Mouse (Mus musculus): ENCODE measurements around the gene Efna4. TPM values are rescaled to one million over a fixed set of nuclear protein-coding genes. Genes with fewer than 3 reads are reported as not detected.

The Efna4 gene
- polyA plus RNA-seq, 1 experiment: 1.1 TPM

DNA sequence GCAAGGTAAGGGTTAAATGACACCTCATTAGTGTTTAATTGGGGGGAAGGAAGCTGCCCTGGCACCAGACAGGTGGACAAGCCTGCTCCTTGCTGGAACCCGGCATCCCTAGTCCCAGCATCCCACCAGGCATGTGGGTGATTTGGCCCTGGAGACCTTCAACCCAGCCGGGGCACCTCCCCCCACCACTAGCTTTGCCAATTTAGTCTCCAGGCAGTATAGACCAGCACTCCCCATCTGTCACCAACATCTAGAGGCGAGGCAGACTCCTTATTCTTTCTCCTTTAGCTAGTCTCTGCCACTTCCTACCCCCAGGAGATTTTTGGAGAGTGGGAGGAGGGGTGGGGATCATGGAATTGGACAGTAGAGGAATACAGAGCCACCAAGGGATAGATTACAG is 7.5 kb downstream of the Efna4 start:
- H3K4me1 ChIP-seq (ENCODE audit: control insufficient read depth, insufficient read depth, low read length): peaks cover 25% of the 10 kb centered on the region
- TF ChIP-seq POLR2A (IDR thresholded peaks at IDR 0.05; ENCODE audit: control insufficient read depth, low read depth, low read length): no peak
- TF ChIP-seq CTCF (IDR thresholded peaks at IDR 0.05; ENCODE audit: control insufficient read depth, insufficient read depth, insufficient replicate concordance, low read depth, low read length): no peak
- no peaks in the 10 kb centered on the region for H3K36me3 ChIP-seq (ENCODE audit: control insufficient read depth, insufficient read depth, low read length)
- H3K27ac ChIP-seq (ENCODE audit: control insufficient read depth, insufficient read depth, low read depth, low read length): no peak overlapping the region
- peak overlapping the region; percentile 31; the same call in 1 of the 2 replicates for H3K4me3 ChIP-seq (ENCODE audit: control insufficient read depth, low read depth, low read length)
- no peaks in the 10 kb centered on the region for H3K27me3 ChIP-seq (ENCODE audit: control insufficient read depth, insufficient read depth, low read length)

DNA sequence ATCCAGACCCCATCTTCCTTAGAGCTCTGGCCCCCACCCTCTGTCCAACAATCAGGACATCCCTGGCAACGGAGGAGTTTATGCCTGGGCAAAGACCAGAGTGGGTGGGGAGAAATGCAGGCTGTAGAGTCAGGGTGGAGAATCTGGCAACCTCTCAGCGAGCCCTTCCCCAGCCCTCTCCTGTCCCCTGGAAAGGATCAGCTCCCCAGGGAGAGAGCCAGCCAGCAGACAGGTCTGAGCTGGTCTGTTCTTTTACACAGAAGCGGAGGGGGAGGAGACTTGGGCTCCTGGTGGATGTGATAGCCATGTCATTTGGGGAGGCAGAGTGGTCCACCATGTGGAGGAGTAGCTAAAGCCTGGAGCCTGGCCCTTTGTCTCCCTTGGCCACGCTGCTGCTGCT is 9.2 kb downstream of the Efna4 start:
- Histone ChIP-seq H3K27ac (ENCODE audit: control insufficient read depth, insufficient read depth, low read depth, low read length) (no peak overlapping the region), H3K4me1 (ENCODE audit: control insufficient read depth, insufficient read depth, low read length) (peaks cover 25% of the 10 kb centered on the region), H3K27me3 (ENCODE audit: control insufficient read depth, insufficient read depth, low read length) (no peaks in the 10 kb centered on the region), H3K4me3 (ENCODE audit: control insufficient read depth, low read depth, low read length) (no peak overlapping the region), H3K36me3 (ENCODE audit: control insufficient read depth, insufficient read depth, low read length) (no peaks in the 10 kb centered on the region)
- TF ChIP-seq CTCF (IDR thresholded peaks at IDR 0.05; ENCODE audit: control insufficient read depth, insufficient read depth, insufficient replicate concordance, low read depth, low read length): no peak
- no peak for TF ChIP-seq POLR2A (IDR thresholded peaks at IDR 0.05; ENCODE audit: control insufficient read depth, low read depth, low read length)

DNA sequence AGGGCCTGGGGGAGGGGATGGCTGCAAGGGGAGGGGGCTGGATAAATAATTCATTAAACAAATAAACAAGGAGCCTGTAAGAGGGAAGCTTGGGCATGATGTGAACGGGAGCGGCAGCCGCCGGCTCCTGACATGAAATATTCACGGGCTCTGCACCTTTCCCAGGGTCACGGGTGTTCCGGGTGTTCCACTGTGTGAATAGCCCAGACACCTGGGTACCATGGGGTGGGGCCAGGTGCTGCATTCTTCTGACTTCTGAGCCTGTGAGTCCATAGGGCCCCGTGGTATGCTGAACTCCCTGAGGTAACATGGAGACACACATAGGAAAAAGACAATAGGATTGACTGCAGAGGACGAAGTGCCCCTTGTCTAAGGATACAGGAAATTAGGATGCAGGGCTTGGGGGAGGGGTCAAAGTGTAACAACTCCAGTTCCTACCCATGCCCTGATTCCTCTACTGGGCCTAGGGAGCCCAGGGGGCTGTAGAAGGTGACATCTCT is 10.4 kb downstream of the Efna4 start:
- H3K36me3 ChIP-seq (ENCODE audit: control insufficient read depth, insufficient read depth, low read length): no peaks in the 10 kb centered on the region
- TF ChIP-seq CTCF (IDR thresholded peaks at IDR 0.05; ENCODE audit: control insufficient read depth, insufficient read depth, insufficient replicate concordance, low read depth, low read length) (no peak), POLR2A (IDR thresholded peaks at IDR 0.05; ENCODE audit: control insufficient read depth, low read depth, low read length) (no peak)
- no peak overlapping the region for H3K4me3 ChIP-seq (ENCODE audit: control insufficient read depth, low read depth, low read length)
- peaks cover 2% of the 10 kb centered on the region for H3K27me3 ChIP-seq (ENCODE audit: control insufficient read depth, insufficient read depth, low read length)
- H3K4me1 ChIP-seq (ENCODE audit: control insufficient read depth, insufficient read depth, low read length): peaks cover 24% of the 10 kb centered on the region
- no peak overlapping the region for H3K27ac ChIP-seq (ENCODE audit: control insufficient read depth, insufficient read depth, low read depth, low read length)

DNA sequence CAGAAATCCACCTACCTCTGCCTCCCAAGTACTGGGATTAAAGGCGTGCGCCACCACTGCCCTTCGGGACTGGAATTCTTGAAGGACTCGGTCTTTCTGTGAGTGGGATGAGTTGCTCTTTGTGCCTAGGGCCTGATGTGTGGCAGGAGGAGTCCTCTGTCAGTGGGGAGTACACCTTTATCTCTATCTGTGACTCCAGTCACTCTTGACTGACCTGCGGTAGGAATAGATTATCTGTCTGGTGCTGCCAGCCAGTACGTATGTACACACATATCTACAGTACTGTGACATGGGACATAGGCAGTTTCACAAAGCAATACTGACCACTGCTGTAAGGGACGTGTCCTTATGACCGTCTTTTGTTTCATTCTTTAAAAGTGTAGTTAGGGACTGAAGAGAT is 11.9 kb downstream of the Efna4 start:
- TF ChIP-seq POLR2A (IDR thresholded peaks at IDR 0.05; ENCODE audit: control insufficient read depth, low read depth, low read length) (no peak), CTCF (IDR thresholded peaks at IDR 0.05; ENCODE audit: control insufficient read depth, insufficient read depth, insufficient replicate concordance, low read depth, low read length) (no peak)
- peaks cover 24% of the 10 kb centered on the region for H3K4me1 ChIP-seq (ENCODE audit: control insufficient read depth, insufficient read depth, low read length)

DNA sequence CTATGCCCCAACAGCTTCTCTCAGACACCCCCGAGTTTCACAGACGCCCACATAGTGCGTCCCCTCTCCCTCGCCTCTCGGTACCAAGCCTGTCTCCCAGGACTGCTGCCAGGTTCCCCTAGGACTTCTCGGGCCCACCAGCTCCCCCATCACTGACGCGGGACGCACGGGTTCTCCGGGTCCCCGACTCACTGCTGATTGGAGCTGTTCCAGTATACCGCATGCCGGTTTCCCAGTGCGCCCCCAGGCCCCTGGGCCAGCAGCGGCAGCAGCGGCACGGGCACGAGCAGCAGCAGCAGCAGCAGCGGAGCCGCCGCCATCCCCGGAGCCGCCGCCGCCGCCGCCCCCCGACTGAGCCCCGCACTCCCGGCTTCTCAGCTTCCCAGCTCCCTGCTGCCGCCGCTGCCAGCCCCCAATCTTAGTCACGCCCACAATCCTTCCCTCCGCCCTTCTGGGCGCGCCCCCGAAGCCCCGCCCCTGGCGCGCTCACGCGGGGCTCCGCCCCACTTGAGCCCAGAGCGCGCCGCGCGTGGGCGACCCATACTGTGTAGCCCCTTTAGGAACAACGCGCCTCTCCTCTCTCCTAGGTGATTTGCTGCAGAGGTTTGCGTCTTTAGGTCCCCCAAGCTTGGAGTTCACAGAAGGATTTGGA is 15.2 kb downstream of the Efna4 start, which contains the start of gene Efna3:
Gene Efna3, minus strand, starts transcription at position 452 of the 652 bp plus-strand sequence.
- no peak within 1 kb of the TSS for H3K27ac ChIP-seq (ENCODE audit: control insufficient read depth, insufficient read depth, low read depth, low read length)
- no peaks in the 10 kb centered on the region for H3K36me3 ChIP-seq (ENCODE audit: control insufficient read depth, insufficient read depth, low read length)
- peaks cover 2% of the 10 kb centered on the region for H3K27me3 ChIP-seq (ENCODE audit: control insufficient read depth, insufficient read depth, low read length)
- peaks cover 49% of the 10 kb centered on the region for H3K4me1 ChIP-seq (ENCODE audit: control insufficient read depth, insufficient read depth, low read length)
- TF ChIP-seq POLR2A (IDR thresholded peaks at IDR 0.05; ENCODE audit: control insufficient read depth, low read depth, low read length): no peak
- TF ChIP-seq CTCF (IDR thresholded peaks at IDR 0.05; ENCODE audit: control insufficient read depth, insufficient read depth, insufficient replicate concordance, low read depth, low read length): no peak
- H3K4me3 ChIP-seq (ENCODE audit: control insufficient read depth, low read depth, low read length): peak within 1 kb of the TSS; percentile 76

More for the DNA sequence above, 11.9 kb downstream of the Efna4 start:
- H3K27ac ChIP-seq (ENCODE audit: control insufficient read depth, insufficient read depth, low read depth, low read length): no peak overlapping the region
- no peaks in the 10 kb centered on the region for H3K36me3 ChIP-seq (ENCODE audit: control insufficient read depth, insufficient read depth, low read length)
- peaks cover 2% of the 10 kb centered on the region for H3K27me3 ChIP-seq (ENCODE audit: control insufficient read depth, insufficient read depth, low read length)
- H3K4me3 ChIP-seq (ENCODE audit: control insufficient read depth, low read depth, low read length): no peak overlapping the region

DNA sequence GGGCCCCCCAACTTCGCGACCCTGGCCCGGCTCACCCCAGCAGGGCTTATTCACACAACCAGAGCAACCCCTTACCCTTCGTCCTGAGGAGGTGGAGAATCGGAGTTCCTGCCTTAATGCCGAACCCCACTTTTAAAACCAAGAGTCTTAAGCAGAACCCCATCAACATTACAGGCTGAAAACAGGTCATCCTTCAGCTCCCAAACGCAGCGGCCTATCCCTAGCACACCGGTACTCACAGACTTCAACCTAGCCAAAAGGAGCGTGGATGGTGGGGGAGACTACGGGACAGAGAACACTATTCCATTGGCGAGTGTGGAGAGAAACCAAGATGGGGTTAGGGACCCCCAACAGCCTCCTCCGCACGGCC is 15.7 kb downstream of the Efna4 start:
- Histone ChIP-seq H3K4me1 (ENCODE audit: control insufficient read depth, insufficient read depth, low read length) (peaks cover 54% of the 10 kb centered on the region), H3K27me3 (ENCODE audit: control insufficient read depth, insufficient read depth, low read length) (peaks cover 2% of the 10 kb centered on the region)

DNA sequence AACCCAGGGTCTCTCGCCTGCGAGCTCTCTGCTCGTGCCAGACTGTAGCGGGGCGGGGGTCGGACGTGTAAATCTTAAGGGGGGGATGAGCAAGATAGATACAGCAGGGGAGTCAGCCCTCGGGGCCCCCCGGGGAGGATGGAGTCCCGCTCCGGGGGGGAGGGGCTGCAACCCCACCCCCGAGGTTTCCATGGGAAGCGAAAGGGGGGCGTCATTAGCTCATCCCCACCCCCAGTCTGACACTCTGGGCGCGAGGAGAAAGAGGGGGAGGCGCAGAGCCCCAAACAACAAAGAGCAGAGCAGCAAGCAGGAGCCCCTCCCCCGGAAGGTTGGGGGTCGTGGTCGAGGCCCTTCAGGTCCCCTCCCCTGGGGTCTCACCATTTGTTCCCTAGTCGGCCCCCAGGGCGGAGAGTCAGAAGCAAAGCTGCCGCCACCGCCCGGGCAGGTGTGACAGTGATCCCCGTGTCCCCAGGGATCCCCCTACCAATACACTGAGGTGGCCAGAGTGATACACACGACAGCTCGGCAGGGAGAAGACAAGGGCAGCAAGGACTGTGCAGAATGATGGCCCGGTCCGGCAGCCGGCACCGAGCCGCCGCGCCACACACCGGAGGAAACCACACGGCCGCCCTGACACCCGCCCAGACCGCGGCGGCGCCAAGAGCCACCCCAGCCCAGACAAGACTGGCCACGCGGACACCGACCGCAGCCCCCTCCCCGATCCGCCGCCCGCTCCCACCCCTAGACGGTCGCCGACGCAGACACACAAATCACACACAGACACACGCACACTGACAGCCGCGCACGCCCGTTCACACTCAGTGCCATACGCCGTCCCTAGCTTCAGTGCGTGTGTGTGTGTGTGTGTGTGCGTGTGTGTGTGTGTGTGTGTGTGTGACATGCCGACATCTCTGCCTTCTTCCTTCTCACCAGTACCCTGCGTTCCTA is 16.4 kb downstream of the Efna4 start:
- Histone ChIP-seq H3K36me3 (ENCODE audit: control insufficient read depth, insufficient read depth, low read length) (no peaks in the 10 kb centered on the region), H3K27me3 (ENCODE audit: control insufficient read depth, insufficient read depth, low read length) (peaks cover 2% of the 10 kb centered on the region), H3K4me3 (ENCODE audit: control insufficient read depth, low read depth, low read length) (peak overlapping the region; percentile 76), H3K4me1 (ENCODE audit: control insufficient read depth, insufficient read depth, low read length) (peaks cover 59% of the 10 kb centered on the region), H3K27ac (ENCODE audit: control insufficient read depth, insufficient read depth, low read depth, low read length) (no peak overlapping the region)
- TF ChIP-seq POLR2A (IDR thresholded peaks at IDR 0.05; ENCODE audit: control insufficient read depth, low read depth, low read length) (no peak), CTCF (IDR thresholded peaks at IDR 0.05; ENCODE audit: control insufficient read depth, insufficient read depth, insufficient replicate concordance, low read depth, low read length) (no peak)

More for the DNA sequence above, 15.7 kb downstream of the Efna4 start:
- peak overlapping the region; percentile 76 for H3K4me3 ChIP-seq (ENCODE audit: control insufficient read depth, low read depth, low read length)
- H3K36me3 ChIP-seq (ENCODE audit: control insufficient read depth, insufficient read depth, low read length): no peaks in the 10 kb centered on the region
- TF ChIP-seq POLR2A (IDR thresholded peaks at IDR 0.05; ENCODE audit: control insufficient read depth, low read depth, low read length) (no peak), CTCF (IDR thresholded peaks at IDR 0.05; ENCODE audit: control insufficient read depth, insufficient read depth, insufficient replicate concordance, low read depth, low read length) (no peak)
- H3K27ac ChIP-seq (ENCODE audit: control insufficient read depth, insufficient read depth, low read depth, low read length): no peak overlapping the region

Data from testis, adult 2 months (tissue).